Mouse (Mus musculus) CH12.LX (cell line): Measurements from ENCODE around the gene Ptprg. TPM values are rescaled to one million over a fixed set of nuclear protein-coding genes. Genes with fewer than 3 reads are reported as not detected.

Source experiments
- DNase-seq: peaks from one replicate; pipeline ENCODE4 v3.0.0-alpha.2; 2013; ENCODE audit errors: extremely low read depth
- H3K27ac ChIP-seq: 2 replicates; pipeline ENCODE4 v1.5.1; 2012; ENCODE audit warnings: low read depth, mild to moderate bottlenecking, control low read depth, moderate library complexity; ENCODE audit not compliant: insufficient read depth
- H3K27me3 ChIP-seq: replicated peaks from 2 replicates; pipeline ENCODE3; 2012; ENCODE audit warnings: inconsistent platforms
- H3K36me3 ChIP-seq, 2 experiments: replicated peaks in 1 of 2; 2 replicates each; pipeline versions ENCODE3 to v1.6.1; 2012; ENCODE audit warnings: inconsistent platforms in 1 of 2, low read length in 1 of 2, mild to moderate bottlenecking in 1 of 2, mixed read lengths in 1 of 2, moderate library complexity in 1 of 2; ENCODE audit not compliant: control insufficient read depth in 1 of 2, insufficient read depth in 1 of 2
- H3K4me1 ChIP-seq, 2 experiments: 2 replicates each; pipeline ENCODE4 v1.6.1; 2012; ENCODE audit warnings: inconsistent platforms in 1 of 2, moderate library complexity in 1 of 2; ENCODE audit not compliant: insufficient read depth in 2 of 2, control insufficient read depth in 1 of 2
- H3K4me2 ChIP-seq: 2 replicates; pipeline ENCODE4 v1.6.1; 2012; ENCODE audit warnings: low read depth, mild to moderate bottlenecking, control low read depth; ENCODE audit not compliant: poor library complexity, insufficient read depth, severe bottlenecking
- H3K4me3 ChIP-seq, 3 experiments: fragments of 150-350 bp in 1 of 3; sonication (generic) in 1 of 3; replicated peaks in 1 of 3; 2 replicates each; pipeline versions ENCODE3 to v1.5.1; 2011 to 2012; ENCODE audit warnings: low read depth in 2 of 3, low read length in 2 of 3, mild to moderate bottlenecking in 2 of 3, moderate library complexity in 2 of 3, control low read depth in 1 of 3, improper control_type of control experiment in 1 of 3, inconsistent platforms in 1 of 3, mixed read lengths in 1 of 3; ENCODE audit not compliant: poor library complexity in 1 of 3
- H3K79me2 ChIP-seq: replicated peaks from 2 replicates; pipeline ENCODE4 v1.6.1; 2012; ENCODE audit warnings: mild to moderate bottlenecking, moderate library complexity; ENCODE audit not compliant: control insufficient read depth, poor library complexity, insufficient read depth, severe bottlenecking; ENCODE audit errors: extremely low read depth
- H3K9ac ChIP-seq: 2 replicates; pipeline ENCODE4 v1.6.1; 2012; ENCODE audit warnings: low read depth, mild to moderate bottlenecking, control low read depth, moderate library complexity; ENCODE audit not compliant: insufficient read depth
- H3K9me3 ChIP-seq: replicated peaks from 2 replicates; pipeline ENCODE3; 2012; ENCODE audit warnings: low read length, inconsistent platforms, mixed read lengths
- BHLHE40 ChIP-seq: IDR thresholded peaks from 2 replicates; pipeline ENCODE4 v1.6.1; 2011; ENCODE audit warnings: mild to moderate bottlenecking, low read depth, low read length, improper control_type of control experiment
- CHD2 ChIP-seq: IDR thresholded peaks from 2 replicates; pipeline ENCODE4 v1.6.1; 2011; ENCODE audit warnings: low read length, improper control_type of control experiment
- ELF1 ChIP-seq: IDR thresholded peaks from 2 replicates; pipeline ENCODE4 v1.6.1; 2014; ENCODE audit warnings: low read depth, mild to moderate bottlenecking, inconsistent platforms, low read length, improper control_type of control experiment
- EP300 ChIP-seq: IDR thresholded peaks from 2 replicates; pipeline ENCODE4 v1.6.1; 2011; ENCODE audit warnings: low read length, improper control_type of control experiment
- IRF4 ChIP-seq: IDR thresholded peaks from 2 replicates; pipeline ENCODE4 v1.6.1; 2014; ENCODE audit warnings: low read depth, mild to moderate bottlenecking, inconsistent platforms, low read length, improper control_type of control experiment
- JUN ChIP-seq: IDR thresholded peaks from 2 replicates; pipeline ENCODE4 v1.6.1; 2011; ENCODE audit warnings: low read depth, mild to moderate bottlenecking, low read length, improper control_type of control experiment, moderate library complexity; ENCODE audit not compliant: insufficient read depth
- KAT2A ChIP-seq: IDR thresholded peaks from 2 replicates; pipeline ENCODE4 v1.6.1; 2012; ENCODE audit warnings: low read length, improper control_type of control experiment, inconsistent platforms; ENCODE audit not compliant: insufficient replicate concordance
- MAFK ChIP-seq: IDR thresholded peaks from 2 replicates; pipeline ENCODE4 v1.6.1; 2011; ENCODE audit warnings: low read length, improper control_type of control experiment; ENCODE audit not compliant: insufficient replicate concordance
- MAX ChIP-seq: IDR thresholded peaks from 2 replicates; pipeline ENCODE4 v1.6.1; 2011; ENCODE audit warnings: low read length, improper control_type of control experiment
- MAZ ChIP-seq: IDR thresholded peaks from 2 replicates; pipeline ENCODE4 v1.6.1; 2012; ENCODE audit warnings: low read depth, mild to moderate bottlenecking, inconsistent platforms, low read length, improper control_type of control experiment, moderate library complexity
- MEF2A ChIP-seq: IDR thresholded peaks from 2 replicates; pipeline ENCODE4 v1.6.1; 2014; ENCODE audit warnings: low read depth, mild to moderate bottlenecking, inconsistent platforms, low read length, improper control_type of control experiment, borderline replicate concordance
- MYC ChIP-seq: IDR thresholded peaks from 2 replicates; pipeline ENCODE4 v1.6.1; 2011; ENCODE audit warnings: low read depth, mild to moderate bottlenecking, improper control_type of control experiment, low read length
- NELFE ChIP-seq: IDR thresholded peaks from 2 replicates; pipeline ENCODE4 v1.6.1; 2011; ENCODE audit warnings: low read depth, low read length, improper control_type of control experiment
- POLR2A ChIP-seq: IDR thresholded peaks from 2 replicates; pipeline ENCODE4 v1.6.1; 2011; ENCODE audit warnings: low read depth, mild to moderate bottlenecking, improper control_type of control experiment, low read length
- POLR2AphosphoS2 ChIP-seq: IDR thresholded peaks from 2 replicates; pipeline ENCODE4 v1.6.1; 2011; ENCODE audit warnings: low read depth, low read length, improper control_type of control experiment
- RAD21 ChIP-seq: IDR thresholded peaks from 2 replicates; pipeline ENCODE4 v1.6.1; 2011; ENCODE audit warnings: low read depth, mild to moderate bottlenecking, low read length, improper control_type of control experiment, moderate library complexity
- RCOR1 ChIP-seq: conservative IDR thresholded peaks from 2 replicates; pipeline ENCODE4 v1.6.1; 2012; ENCODE audit warnings: low read depth, mild to moderate bottlenecking, inconsistent platforms, low read length, improper control_type of control experiment
- SIN3A ChIP-seq: IDR thresholded peaks from 2 replicates; pipeline ENCODE4 v1.6.1; 2012; ENCODE audit warnings: low read length, improper control_type of control experiment, inconsistent platforms
- SMC3 ChIP-seq: IDR thresholded peaks from 2 replicates; pipeline ENCODE4 v1.6.1; 2011; ENCODE audit warnings: low read depth, low read length, improper control_type of control experiment
- TCF12 ChIP-seq: IDR thresholded peaks from 2 replicates; pipeline ENCODE4 v1.6.1; 2014; ENCODE audit warnings: low read depth, mild to moderate bottlenecking, inconsistent platforms, low read length, improper control_type of control experiment
- USF2 ChIP-seq: conservative IDR thresholded peaks from 2 replicates; pipeline ENCODE4 v1.6.1; 2011; ENCODE audit warnings: low read depth, low read length, improper control_type of control experiment
- ZC3H11A ChIP-seq: IDR thresholded peaks from 2 replicates; pipeline ENCODE4 v1.6.1; 2012; ENCODE audit warnings: low read depth, mild to moderate bottlenecking, inconsistent platforms, low read length, improper control_type of control experiment
- ZKSCAN1 ChIP-seq: IDR thresholded peaks from 2 replicates; pipeline ENCODE4 v1.6.1; 2012; ENCODE audit warnings: low read depth, inconsistent platforms, low read length, improper control_type of control experiment, borderline replicate concordance
- ZMIZ1 ChIP-seq: IDR thresholded peaks from 2 replicates; pipeline ENCODE4 v1.6.1; 2012; ENCODE audit warnings: low read depth, mild to moderate bottlenecking, inconsistent platforms, low read length, improper control_type of control experiment
- ZNF384 ChIP-seq: IDR thresholded peaks from 2 replicates; pipeline ENCODE4 v1.6.1; 2012; ENCODE audit warnings: low read depth, low read length, improper control_type of control experiment, inconsistent platforms
- dilution Hi-C: fragments of 300-500 bp; cut with MboI; formaldehyde crosslinking; loops from 2 replicates; pipeline ENCODE4 v1.14.3; 2020; ENCODE audit warnings: low sequenced_read_pairs; ENCODE audit not compliant: extremely low pct_unique_long_range_greater_than_20kb, extremely low pct_ligation_motif_present
- in situ Hi-C: fragments of 300-500 bp; cut with MboI; formaldehyde crosslinking; loops from 3 replicates; pipeline ENCODE4 v1.14.3; 2019; ENCODE audit warnings: low sequenced_read_pairs, low pct_ligation_motif_present, low pct_unique_long_range_greater_than_20kb, mixed read lengths
- polyA plus RNA-seq: library from polyadenylated mRNA; unstranded; fragments of >175 nt; gene quantifications from 2 replicates; pipeline ENCODE4 v1.2.1, GENCODE M21; 2012; ENCODE audit warnings: low read depth; ENCODE audit not compliant: insufficient read length
- total RNA-seq, 2 experiments: library from RNA; depleted of rRNA; stranded (reverse); fragments of 300-350 nt in 1 of 2; fragments of >200 nt in 1 of 2; gene quantifications; 2 replicates each; pipeline ENCODE4 v1.2.3; 2012 to 2014

The Ptprg gene
- total and polyA plus RNA-seq, 3 experiments, result 0.08 TPM; not detected in 2

DNA sequence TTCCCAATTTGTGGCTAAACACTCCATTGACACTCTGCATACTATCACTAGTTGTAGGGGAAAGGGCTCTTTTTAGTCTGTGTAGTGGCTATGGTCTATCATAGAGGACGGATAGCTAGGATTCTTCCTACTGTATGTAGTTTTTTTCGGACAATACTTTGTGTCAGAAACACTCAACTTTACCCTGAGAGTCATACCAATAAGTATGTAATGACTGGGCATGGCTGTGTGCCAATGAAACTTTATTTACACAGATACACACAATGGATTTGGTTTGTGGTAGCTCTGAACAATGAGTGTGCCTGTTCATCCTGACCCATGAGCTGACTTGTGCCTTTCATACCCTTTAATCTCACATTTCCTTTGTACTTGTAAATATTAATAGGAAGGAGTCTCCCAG is 127.3 kb downstream of the Ptprg start:
- Histone ChIP-seq H3K27ac (no peak overlapping the region), H3K79me2 (no peaks in the 10 kb centered on the region), H3K4me2 (no peak overlapping the region), H3K4me3 (no peak overlapping the region), H3K9ac (no peak overlapping the region), H3K27me3 (no peaks in the 10 kb centered on the region), H3K9me3 (peaks cover 73% of the 10 kb centered on the region), H3K36me3 (no peaks in the 10 kb centered on the region), H3K4me1 (no peaks in the 10 kb centered on the region)
- in situ Hi-C loops (no loop called here), dilution Hi-C loops (no loop called here)
- TF ChIP-seq KAT2A (no peak), RCOR1 (no peak), POLR2A (no peak), MYC (no peak), IRF4 (no peak), BHLHE40 (no peak), ZMIZ1 (no peak), MEF2A (no peak), MAFK (no peak), CHD2 (no peak), POLR2AphosphoS2 (no peak)
- DNase-seq, result no peak

DNA sequence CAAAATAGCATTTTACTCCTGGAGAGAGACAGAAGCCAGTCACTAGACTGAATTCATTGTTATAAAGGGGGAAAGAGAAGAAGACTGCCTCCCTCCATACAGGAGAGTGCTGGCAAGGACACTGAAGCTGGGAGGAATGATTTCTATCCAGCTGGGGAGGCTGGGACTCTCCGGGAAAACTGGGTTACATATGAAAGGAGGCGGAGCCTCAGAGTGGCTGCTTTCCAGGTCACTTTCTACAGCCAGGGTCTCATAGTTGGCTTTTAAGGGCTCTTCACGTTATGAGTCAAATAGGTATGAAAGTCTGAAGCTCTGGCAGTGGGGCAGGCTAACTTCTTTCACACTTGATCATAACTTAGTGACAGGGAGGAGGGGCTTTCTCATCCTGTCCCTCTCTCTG is 129.1 kb downstream of the Ptprg start:
- no peak overlapping the region for H3K27ac ChIP-seq
- H3K9me3 ChIP-seq, result peaks cover 74% of the 10 kb centered on the region
- no peak for DNase-seq
- H3K36me3 ChIP-seq, result no peaks in the 10 kb centered on the region
- no peak overlapping the region for H3K9ac ChIP-seq
- H3K79me2 ChIP-seq, result no peaks in the 10 kb centered on the region
- dilution Hi-C loops (no loop called here), in situ Hi-C loops (no loop called here)
- no peaks in the 10 kb centered on the region for H3K27me3 ChIP-seq
- no peaks in the 10 kb centered on the region for H3K4me1 ChIP-seq
- H3K4me2 ChIP-seq, result no peak overlapping the region
- no peak for TF ChIP-seq NELFE
- H3K4me3 ChIP-seq, result no peak overlapping the region

DNA sequence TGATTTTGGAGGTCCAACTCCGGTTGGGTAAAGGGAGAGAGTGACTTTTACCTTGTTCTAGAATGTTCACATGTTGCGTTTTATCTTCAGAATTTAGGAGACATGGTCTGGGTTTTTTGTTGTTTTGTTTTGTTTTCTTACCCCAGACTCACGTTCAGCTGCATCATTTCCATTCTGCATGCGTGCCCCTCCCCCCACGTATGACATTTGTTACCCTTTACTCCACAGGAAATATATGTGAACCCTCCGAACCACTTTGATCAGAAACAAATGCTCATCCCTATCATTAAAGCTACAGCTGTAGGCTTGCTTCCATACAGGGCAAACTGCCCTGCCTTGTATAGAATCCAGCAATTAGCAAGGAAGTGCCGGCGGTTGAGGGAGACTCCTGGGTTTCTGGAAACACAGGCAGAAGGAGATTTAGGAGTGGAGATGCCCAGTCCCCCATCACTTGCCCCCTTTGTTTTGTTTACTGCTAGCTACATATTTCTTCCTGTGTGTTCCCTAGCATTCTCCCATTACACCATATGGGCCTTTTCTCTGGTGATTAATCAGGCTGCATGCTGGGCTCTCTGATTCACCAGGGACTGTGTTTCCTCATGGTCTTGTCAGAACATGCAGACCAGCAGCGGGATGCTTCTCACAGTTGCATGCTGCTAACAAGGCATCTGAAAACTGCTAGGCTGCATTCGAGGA is 130.2 kb downstream of the Ptprg start:
- H3K27ac ChIP-seq, result no peak overlapping the region
- H3K9me3 ChIP-seq, result peaks cover 77% of the 10 kb centered on the region
- H3K36me3 ChIP-seq, result no peaks in the 10 kb centered on the region
- H3K4me1 ChIP-seq, result no peaks in the 10 kb centered on the region
- H3K4me3 ChIP-seq, result no peak overlapping the region
- dilution Hi-C loops, result no loop called here
- DNase-seq, result no peak
- H3K4me2 ChIP-seq, result no peak overlapping the region
- H3K27me3 ChIP-seq, result no peaks in the 10 kb centered on the region
- H3K79me2 ChIP-seq, result no peaks in the 10 kb centered on the region
- H3K9ac ChIP-seq, result no peak overlapping the region
- TF ChIP-seq POLR2AphosphoS2 (no peak), POLR2A (no peak), ZC3H11A (no peak), SMC3 (no peak), MEF2A (no peak), JUN (no peak), RAD21 (no peak), USF2 (no peak), ELF1 (no peak), RCOR1 (no peak), SIN3A (no peak), ZKSCAN1 (no peak), MAX (no peak), TCF12 (no peak), IRF4 (no peak), EP300 (no peak), MAZ (no peak), BHLHE40 (no peak), NELFE (no peak), ZNF384 (no peak)
- TF ChIP-seq, all 38 proteins: peak for 0
- in situ Hi-C loops, result no loop called here
